Mouse (Mus musculus) forebrain, postnatal 0 days (tissue): Measurements from ENCODE around the gene Sik3. TPM values are rescaled to one million over a fixed set of nuclear protein-coding genes. Genes with fewer than 3 reads are reported as not detected.

ENCODE experiments used
- ATAC-seq: fragments of 200-750 bp; cut with Nextera tagmentation; 2 replicates; pipeline ENCODE4 v1.8.0; 2017; ENCODE audit warnings: mild to moderate bottlenecking, moderate library complexity
- DNase-seq: peaks from one replicate; pipeline ENCODE4 v3.0.0-alpha.2; 2015
- H3K27ac ChIP-seq: fragments of 300-500 bp; sonication (generic); 2 replicates; pipeline ENCODE4 v1.5.1; 2014; ENCODE audit warnings: low read depth, mild to moderate bottlenecking, antibody characterized with exemption, low read length, moderate library complexity, mixed read lengths
- H3K27me3 ChIP-seq: fragments of 300-500 bp; sonication (generic); 2 replicates; pipeline ENCODE4 v1.6.1; 2014; ENCODE audit warnings: mild to moderate bottlenecking, low read length, mixed read lengths; ENCODE audit not compliant: insufficient read depth
- H3K36me3 ChIP-seq: fragments of 300-500 bp; sonication (generic); 2 replicates; pipeline ENCODE4 v1.6.1; 2014; ENCODE audit warnings: mild to moderate bottlenecking, moderate library complexity; ENCODE audit not compliant: insufficient read depth
- H3K4me1 ChIP-seq: fragments of 300-500 bp; sonication (generic); 2 replicates; pipeline ENCODE4 v1.6.1; 2014; ENCODE audit warnings: antibody characterized with exemption; ENCODE audit not compliant: insufficient read depth
- H3K4me2 ChIP-seq: fragments of 300-500 bp; sonication (generic); 2 replicates; pipeline ENCODE4 v1.6.1; 2014; ENCODE audit warnings: low read depth, mild to moderate bottlenecking, moderate library complexity
- H3K4me3 ChIP-seq: fragments of 300-500 bp; sonication (generic); 2 replicates; pipeline ENCODE4 v1.5.1; 2014; ENCODE audit warnings: low read depth, low read length, mixed read lengths
- H3K9ac ChIP-seq: fragments of 300-500 bp; sonication (generic); 2 replicates; pipeline ENCODE4 v1.6.1; 2014; ENCODE audit warnings: mild to moderate bottlenecking
- H3K9me3 ChIP-seq: fragments of 300-500 bp; sonication (generic); 2 replicates; pipeline ENCODE4 v1.6.1; 2016; ENCODE audit warnings: low read length
- CTCF ChIP-seq: sonication (generic); IDR thresholded peaks from 2 replicates; pipeline ENCODE4 v1.5.1; 2016; ENCODE audit warnings: antibody characterized with exemption, control low read depth, low read depth
- WGBS: fragments of 180-500 bp; shearing (Covaris S2); extraction: QIAGEN DNeasy Blood & Tissue Kit; methylation state at CpG from one replicate; pipeline ENCODE4 v1.1.7; 2014; 5-methylcytosine and 5-hydroxymethylcytosine counted together
- polyA plus RNA-seq: library from polyadenylated mRNA; unstranded; fragments of >200 nt; fragmentation: Nextera tagmentation; extraction: Ambion mirVana; gene quantifications from 2 replicates; pipeline ENCODE4 v1.2.1, GENCODE M21; 2015
- total RNA-seq: library from RNA; depleted of rRNA; stranded (reverse); fragments of >200 nt; gene quantifications from 2 replicates; pipeline ENCODE4 v1.2.3, GENCODE M21; 2014; rRNA removed

Gene Sik3
- total RNA-seq (24.2 and 27.9 TPM in 2 replicates), polyA plus RNA-seq (8.4 and 9.3 TPM in 2 replicates)

GRCm38 (mm10) chr9:46012091-46013008 lies at the start of gene Sik3, which contains the start of gene Pafah1b2:
Sik3 (plus strand) TSS chr9:46012820.
Pafah1b2 (minus strand) TSS chr9:46012690.
- Histone ChIP-seq H3K9me3 (no peaks in the 10 kb centered on the region), H3K4me2 (peak within 1 kb of the TSS; percentile 64), H3K36me3 (no peaks in the 10 kb centered on the region), H3K27ac (peak within 1 kb of the TSS; percentile 88), H3K4me1 (peaks cover 22% of the 10 kb centered on the region), H3K27me3 (no peaks in the 10 kb centered on the region), H3K4me3 (peak within 1 kb of the TSS; percentile 97), H3K9ac (peak within 1 kb of the TSS; percentile 94)
- ATAC-seq (peak; percentile 94), DNase-seq (peak; percentile 97)
- TF ChIP-seq CTCF = peak; percentile 82
- 3% methylated on average over 53 of the region's 78 CpGs for WGBS

GRCm38 (mm10) chr9:45963577-45963976 lies 49.0 kb upstream of the Sik3 start:
- Histone ChIP-seq H3K27ac (no peak overlapping the region), H3K4me2 (no peak overlapping the region), H3K36me3 (peaks cover 53% of the 10 kb centered on the region), H3K4me1 (no peaks in the 10 kb centered on the region), H3K9me3 (no peaks in the 10 kb centered on the region), H3K4me3 (no peak overlapping the region), H3K27me3 (no peaks in the 10 kb centered on the region), H3K9ac (no peak overlapping the region)
- ATAC-seq (no peak), DNase-seq (no peak)
- no peak for TF ChIP-seq CTCF
- WGBS = 89% methylated on average over 6 of the region's 6 CpGs

GRCm38 (mm10) chr9:45976884-45977283 lies 35.7 kb upstream of the Sik3 start:
- Histone ChIP-seq H3K9me3 (no peaks in the 10 kb centered on the region), H3K9ac (no peak overlapping the region), H3K4me1 (peaks cover 6% of the 10 kb centered on the region; the same call in 1 of the 2 replicates), H3K36me3 (peaks cover 33% of the 10 kb centered on the region), H3K27ac (no peak overlapping the region), H3K4me3 (no peak overlapping the region), H3K27me3 (no peaks in the 10 kb centered on the region), H3K4me2 (no peak overlapping the region)
- TF ChIP-seq CTCF = peak; percentile 36
- WGBS = 75% methylated on average over 2 of the region's 2 CpGs
- ATAC-seq (no peak), DNase-seq (no peak)

GRCm38 (mm10) chr9:45979778-45980177 lies 32.8 kb upstream of the Sik3 start:
- H3K36me3 ChIP-seq = peaks cover 13% of the 10 kb centered on the region
- WGBS = 91% methylated on average over 2 of the region's 2 CpGs
- H3K27ac ChIP-seq = no peak overlapping the region
- DNase-seq = no peak
- H3K4me3 ChIP-seq = no peak overlapping the region
- H3K9ac ChIP-seq = no peak overlapping the region
- no peaks in the 10 kb centered on the region for H3K9me3 ChIP-seq
- no peak overlapping the region for H3K4me2 ChIP-seq
- no peak for ATAC-seq
- peaks cover 11% of the 10 kb centered on the region; the same call in 1 of the 2 replicates for H3K4me1 ChIP-seq
- H3K27me3 ChIP-seq = no peaks in the 10 kb centered on the region
- no peak for TF ChIP-seq CTCF

GRCm38 (mm10) chr9:45980611-45981010 lies 32.0 kb upstream of the Sik3 start:
- Histone ChIP-seq H3K4me2 (no peak overlapping the region), H3K36me3 (peaks cover 8% of the 10 kb centered on the region), H3K27ac (no peak overlapping the region), H3K4me1 (peaks cover 11% of the 10 kb centered on the region; the same call in 1 of the 2 replicates), H3K27me3 (no peaks in the 10 kb centered on the region), H3K9me3 (no peaks in the 10 kb centered on the region), H3K4me3 (no peak overlapping the region), H3K9ac (no peak overlapping the region)
- no peak for ATAC-seq
- WGBS = 83% methylated on average over 1 of the region's 1 CpGs
- DNase-seq = no peak
- TF ChIP-seq CTCF = no peak

- Histone ChIP-seq H3K4me3 (no peak overlapping the region), H3K4me2 (no peak overlapping the region), H3K36me3 (peaks cover 5% of the 10 kb centered on the region; the same call in 1 of the 2 replicates), H3K9me3 (no peaks in the 10 kb centered on the region), H3K27me3 (no peaks in the 10 kb centered on the region), H3K9ac (no peak overlapping the region), H3K4me1 (peaks cover 11% of the 10 kb centered on the region; the same call in 1 of the 2 replicates), H3K27ac (no peak overlapping the region)
- DNase-seq (no peak), ATAC-seq (no peak)
- TF ChIP-seq CTCF = peak; percentile 31
Measured at GRCm38 (mm10) chr9:45981331-45981730, 31.3 kb upstream of the Sik3 start.
